Mouse (Mus musculus) intestine, postnatal 0 days (tissue): ENCODE data around the gene Diras1. TPM values are rescaled to one million over a fixed set of nuclear protein-coding genes. Genes with fewer than 3 reads are reported as not detected.

Experiments
- ATAC-seq: fragments of 200-750 bp; cut with Nextera tagmentation; 2 replicates; pipeline ENCODE4 v1.8.0; 2017; ENCODE audit warnings: mild to moderate bottlenecking, moderate TSS enrichment, moderate library complexity
- H3K27ac ChIP-seq: fragments of 300-500 bp; sonication (generic); 2 replicates; pipeline ENCODE4 v1.5.1; 2014; ENCODE audit warnings: mild to moderate bottlenecking, low read depth, low read length, moderate library complexity
- H3K27me3 ChIP-seq: fragments of 300-500 bp; sonication (generic); replicated peaks from 2 replicates; pipeline ENCODE4 v1.6.1; 2014; ENCODE audit warnings: low read length, mixed read lengths; ENCODE audit not compliant: control insufficient read depth, insufficient read depth
- H3K36me3 ChIP-seq: fragments of 300-500 bp; sonication (generic); 2 replicates; pipeline ENCODE4 v1.6.1; 2014; ENCODE audit warnings: mild to moderate bottlenecking, moderate library complexity; ENCODE audit not compliant: control insufficient read depth, insufficient read depth
- H3K4me1 ChIP-seq: fragments of 300-500 bp; sonication (generic); replicated peaks from 2 replicates; pipeline ENCODE4 v1.6.1; 2014; ENCODE audit warnings: antibody characterized with exemption, low read length, mixed read lengths; ENCODE audit not compliant: control insufficient read depth, insufficient read depth
- H3K4me2 ChIP-seq: fragments of 300-500 bp; sonication (generic); replicated peaks from 2 replicates; pipeline ENCODE4 v1.6.1; 2014; ENCODE audit warnings: low read depth, mild to moderate bottlenecking, moderate library complexity
- H3K4me3 ChIP-seq: fragments of 300-500 bp; sonication (generic); 2 replicates; pipeline ENCODE4 v1.5.1; 2014; ENCODE audit warnings: low read depth, low read length
- H3K9ac ChIP-seq: fragments of 300-500 bp; sonication (generic); 2 replicates; pipeline ENCODE4 v1.6.1; 2014; ENCODE audit warnings: mild to moderate bottlenecking, low read depth, low read length
- H3K9me3 ChIP-seq: fragments of 300-500 bp; sonication (generic); 2 replicates; pipeline ENCODE4 v1.6.1; 2016; ENCODE audit warnings: mixed run types; ENCODE audit not compliant: control insufficient read depth
- CTCF ChIP-seq: sonication (generic); IDR thresholded peaks from 2 replicates; pipeline ENCODE4 v1.5.1; 2016; ENCODE audit warnings: low read depth, mild to moderate bottlenecking, control low read depth, antibody characterized with exemption, moderate library complexity
- WGBS: fragments of 180-500 bp; shearing (Covaris S2); extraction: QIAGEN DNeasy Blood & Tissue Kit; methylation state at CpG from one replicate; pipeline ENCODE4 v1.1.7; 2014; 5-methylcytosine and 5-hydroxymethylcytosine counted together
- polyA plus RNA-seq: library from polyadenylated mRNA; unstranded; fragments of >200 nt; fragmentation: Nextera tagmentation; extraction: Ambion mirVana; gene quantifications from 2 replicates; pipeline ENCODE4 v1.2.1, GENCODE M21; 2015

Diras1 gene
- polyA plus RNA-seq, 1 experiment from 2014 or later = 0.91 TPM

GRCm38 (mm10) chr10:81036251-81036650, 10.8 kb upstream of the Diras1 start:
- 72% methylated on average over 7 of the region's 7 CpGs for WGBS
- H3K9ac ChIP-seq = no peak overlapping the region
- TF ChIP-seq CTCF = peak; percentile 55
- H3K4me1 ChIP-seq = no peaks in the 10 kb centered on the region
- no peak overlapping the region for H3K4me3 ChIP-seq
- H3K27ac ChIP-seq = no peak overlapping the region
- peaks cover 26% of the 10 kb centered on the region; the same call in 1 of the 2 replicates for H3K36me3 ChIP-seq
- H3K27me3 ChIP-seq = no peaks in the 10 kb centered on the region
- no peaks in the 10 kb centered on the region for H3K9me3 ChIP-seq
- peak overlapping the region; percentile 76; the same call in 1 of the 2 replicates for H3K4me2 ChIP-seq
- ATAC-seq = no peak

- no peak for TF ChIP-seq CTCF
- H3K4me2 ChIP-seq = no peak overlapping the region
- H3K9me3 ChIP-seq = no peaks in the 10 kb centered on the region
- WGBS = 87% methylated on average over 10 of the region's 10 CpGs
- H3K27ac ChIP-seq = no peak overlapping the region
- H3K4me1 ChIP-seq = no peaks in the 10 kb centered on the region
- H3K4me3 ChIP-seq = no peak overlapping the region
- H3K27me3 ChIP-seq = no peaks in the 10 kb centered on the region
- H3K36me3 ChIP-seq = peaks cover 38% of the 10 kb centered on the region
- no peak for ATAC-seq
- no peak overlapping the region for H3K9ac ChIP-seq
Measured at GRCm38 (mm10) chr10:81033586-81033985, 8.1 kb upstream of the Diras1 start.

- Histone ChIP-seq H3K27ac (no peak overlapping the region), H3K36me3 (peaks cover 38% of the 10 kb centered on the region), H3K4me2 (no peak overlapping the region), H3K9me3 (no peaks in the 10 kb centered on the region), H3K4me1 (no peaks in the 10 kb centered on the region), H3K9ac (no peak overlapping the region), H3K4me3 (no peak overlapping the region), H3K27me3 (peaks cover 22% of the 10 kb centered on the region)
- 66% methylated on average over 10 of the region's 10 CpGs for WGBS
- no peak for TF ChIP-seq CTCF
- ATAC-seq = no peak
Measured at GRCm38 (mm10) chr10:81029031-81029430, 3.6 kb upstream of the Diras1 start.

- H3K36me3 ChIP-seq = peaks cover 32% of the 10 kb centered on the region
- no peak overlapping the region for H3K4me2 ChIP-seq
Measured at GRCm38 (mm10) chr10:81028219-81028618, 2.8 kb upstream of the Diras1 start.

GRCm38 (mm10) chr10:81027331-81027730, 1.9 kb upstream of the Diras1 start:
- 51% methylated on average over 4 of the region's 4 CpGs for WGBS
- no peak overlapping the region for H3K4me3 ChIP-seq
- TF ChIP-seq CTCF = no peak
- no peak overlapping the region for H3K27ac ChIP-seq
- H3K4me2 ChIP-seq = no peak overlapping the region
- H3K36me3 ChIP-seq = peaks cover 24% of the 10 kb centered on the region
- H3K9ac ChIP-seq = no peak overlapping the region
- H3K27me3 ChIP-seq = peaks cover 26% of the 10 kb centered on the region
- H3K4me1 ChIP-seq = no peaks in the 10 kb centered on the region
- no peaks in the 10 kb centered on the region for H3K9me3 ChIP-seq
- ATAC-seq = no peak

More at GRCm38 (mm10) chr10:81028219-81028618, 2.8 kb upstream of the Diras1 start:
- peaks cover 22% of the 10 kb centered on the region for H3K27me3 ChIP-seq
- no peak overlapping the region for H3K27ac ChIP-seq
- no peak overlapping the region for H3K9ac ChIP-seq
- no peak for TF ChIP-seq CTCF
- no peaks in the 10 kb centered on the region for H3K9me3 ChIP-seq
- H3K4me1 ChIP-seq = no peaks in the 10 kb centered on the region
- ATAC-seq = no peak
- H3K4me3 ChIP-seq = no peak overlapping the region

GRCm38 (mm10) chr10:81026857-81027256, 1.4 kb upstream of the Diras1 start:
- no peaks in the 10 kb centered on the region for H3K4me1 ChIP-seq
- no peak overlapping the region for H3K27ac ChIP-seq
- H3K9me3 ChIP-seq = no peaks in the 10 kb centered on the region
- peaks cover 19% of the 10 kb centered on the region for H3K36me3 ChIP-seq
- ATAC-seq = no peak
- H3K4me2 ChIP-seq = no peak overlapping the region
- WGBS = 90% methylated on average over 5 of the region's 5 CpGs
- H3K4me3 ChIP-seq = no peak overlapping the region
- H3K9ac ChIP-seq = no peak overlapping the region
- peaks cover 31% of the 10 kb centered on the region for H3K27me3 ChIP-seq
- no peak for TF ChIP-seq CTCF
